Mouse (Mus musculus) kidney, embryonic 15.5 days (tissue): Measurements from ENCODE around the gene Adgrv1. TPM values are rescaled to one million over a fixed set of nuclear protein-coding genes. Genes with fewer than 3 reads are reported as not detected.
"Not testable (repeated sequence)": the region's sequence is repeated elsewhere in the genome, so short reads cannot be mapped to it uniquely, and the experiment has no call there.

ENCODE experiments used
- ATAC-seq: fragments of 200-750 bp; cut with Nextera tagmentation; replicated peaks from 2 replicates; pipeline ENCODE4 v1.8.0; 2017; ENCODE audit warnings: moderate TSS enrichment; ENCODE audit not compliant: low FRiP score
- H3K27ac ChIP-seq: fragments of 300-500 bp; sonication (generic); 2 replicates; pipeline ENCODE4 v1.5.1; 2015; ENCODE audit warnings: mild to moderate bottlenecking, inconsistent platforms
- H3K27me3 ChIP-seq: fragments of 300-500 bp; sonication (generic); 2 replicates; pipeline ENCODE4 v1.6.1; 2015; ENCODE audit warnings: inconsistent platforms
- H3K36me3 ChIP-seq: fragments of 300-500 bp; sonication (generic); 2 replicates; pipeline ENCODE4 v1.6.1; 2015; ENCODE audit warnings: inconsistent platforms
- H3K4me1 ChIP-seq: fragments of 300-500 bp; sonication (generic); 2 replicates; pipeline ENCODE4 v1.6.1; 2015; ENCODE audit warnings: inconsistent platforms
- H3K4me2 ChIP-seq: fragments of 300-500 bp; sonication (generic); 2 replicates; pipeline ENCODE4 v1.6.1; 2015; ENCODE audit warnings: moderate library complexity, mild to moderate bottlenecking, inconsistent platforms
- H3K4me3 ChIP-seq: fragments of 300-500 bp; sonication (generic); replicated peaks from 2 replicates; pipeline ENCODE4 v1.5.1; 2015; ENCODE audit warnings: mild to moderate bottlenecking, inconsistent platforms
- H3K9ac ChIP-seq: fragments of 300-500 bp; sonication (generic); 2 replicates; pipeline ENCODE4 v1.6.1; 2015; ENCODE audit warnings: mild to moderate bottlenecking, inconsistent platforms
- H3K9me3 ChIP-seq: fragments of 300-500 bp; sonication (generic); replicated peaks from 2 replicates; pipeline ENCODE4 v1.6.1; 2016; ENCODE audit warnings: inconsistent platforms
- WGBS: fragments of 180-500 bp; shearing (Covaris S2); methylation state at CpG from one replicate; pipeline ENCODE4 v1.1.7; 2015; ENCODE audit warnings: mixed read lengths; 5-methylcytosine and 5-hydroxymethylcytosine counted together
- polyA plus RNA-seq: library from polyadenylated mRNA; unstranded; fragments of >200 nt; fragmentation: Nextera tagmentation; extraction: Ambion mirVana; gene quantifications from 2 replicates; pipeline ENCODE4 v1.2.1, GENCODE M21; 2015

The Adgrv1 gene
- polyA plus RNA-seq = 4.3 and 4.8 TPM in 2 replicates

DNA sequence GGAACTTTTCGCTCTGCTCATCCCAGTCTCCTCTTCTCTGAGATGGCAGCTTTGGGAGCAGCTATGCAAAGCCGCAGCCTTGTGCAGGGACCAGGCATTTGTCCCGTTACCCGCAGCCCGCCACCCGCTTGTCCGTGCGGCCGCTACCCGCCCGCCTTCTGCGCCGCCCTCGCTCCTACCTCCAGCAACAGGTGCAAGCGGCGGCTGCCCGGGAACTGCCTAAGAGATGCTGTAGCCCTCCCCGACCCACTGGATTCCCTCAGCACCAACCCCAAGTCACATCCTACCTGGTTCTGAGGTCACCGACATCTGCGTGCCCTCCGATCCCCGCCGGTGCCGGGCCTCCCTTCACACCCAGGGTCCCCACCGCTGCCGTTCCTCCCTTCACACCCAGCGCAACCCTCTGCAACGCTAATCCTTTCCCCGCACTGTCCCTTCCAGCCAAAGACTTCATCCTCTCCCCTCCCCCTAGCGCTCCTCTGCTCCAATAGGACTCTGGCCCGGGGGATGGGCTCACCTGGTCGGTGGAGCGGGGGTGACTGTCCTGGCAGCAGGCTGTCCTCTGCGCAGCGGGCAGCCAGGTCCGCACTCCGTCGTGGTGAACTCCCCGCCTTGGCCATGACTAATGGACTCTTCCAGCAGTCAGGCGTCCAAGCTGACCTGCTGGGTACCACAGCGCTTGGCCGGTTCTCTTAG is at the start of gene Adgrv1:
Gene Adgrv1, minus strand, starts transcription at position 435 of the 696 bp plus-strand sequence.
- ATAC-seq = peak; percentile 100
- WGBS = 1% methylated on average over 39 of the region's 42 CpGs
- no peaks in the 10 kb centered on the region for H3K36me3 ChIP-seq
- peak within 1 kb of the TSS; percentile 90 for H3K4me2 ChIP-seq
- peaks cover 27% of the 10 kb centered on the region for H3K27me3 ChIP-seq
- no peaks in the 10 kb centered on the region for H3K9me3 ChIP-seq
- no peak within 1 kb of the TSS for H3K27ac ChIP-seq
- H3K4me1 ChIP-seq = peaks cover 9% of the 10 kb centered on the region
- peak within 1 kb of the TSS; percentile 10; the same call in 1 of the 2 replicates for H3K9ac ChIP-seq
- peak within 1 kb of the TSS; percentile 58 for H3K4me3 ChIP-seq

- no peaks in the 10 kb centered on the region for H3K27me3 ChIP-seq
- no peak overlapping the region for H3K4me3 ChIP-seq
- H3K9me3 ChIP-seq = no peaks in the 10 kb centered on the region
- no peak overlapping the region for H3K4me2 ChIP-seq
- peaks cover 44% of the 10 kb centered on the region for H3K36me3 ChIP-seq
- WGBS = 79% methylated on average over 8 of the region's 8 CpGs
- H3K27ac ChIP-seq = no peak overlapping the region
- ATAC-seq = no peak
- H3K4me1 ChIP-seq = no peaks in the 10 kb centered on the region
- no peak overlapping the region for H3K9ac ChIP-seq
These were observed 42.4 kb upstream of the Adgrv1 start for GRCm38 (mm10) chr13:81675333-81675732.

- Histone ChIP-seq H3K4me1 (no peaks in the 10 kb centered on the region), H3K4me3 (no peak overlapping the region), H3K36me3 (peaks cover 53% of the 10 kb centered on the region), H3K9ac (no peak overlapping the region), H3K9me3 (no peaks in the 10 kb centered on the region), H3K27ac (no peak overlapping the region), H3K4me2 (no peak overlapping the region), H3K27me3 (no peaks in the 10 kb centered on the region)
- 92% methylated on average over 5 of the region's 5 CpGs for WGBS
- no peak for ATAC-seq
These were observed 34.8 kb upstream of the Adgrv1 start for GRCm38 (mm10) chr13:81667713-81668112.

- H3K4me2 ChIP-seq = no peak overlapping the region
- no peak overlapping the region for H3K4me3 ChIP-seq
- no peaks in the 10 kb centered on the region for H3K27me3 ChIP-seq
- no peak overlapping the region for H3K9ac ChIP-seq
- 93% methylated on average over 5 of the region's 5 CpGs for WGBS
- no peaks in the 10 kb centered on the region for H3K9me3 ChIP-seq
- peaks cover 43% of the 10 kb centered on the region for H3K36me3 ChIP-seq
- no peak for ATAC-seq
- H3K27ac ChIP-seq = no peak overlapping the region
- 0 out of 2 replicates have a peak, but pooled peaks cover 2% of the 10 kb centered on the region for H3K4me1 ChIP-seq
These were observed 31.4 kb upstream of the Adgrv1 start for GRCm38 (mm10) chr13:81664331-81664698.

GRCm38 (mm10) chr13:81663566-81664330 is 30.8 kb upstream of the Adgrv1 start:
- ATAC-seq = no peak; the same call in 1 of the 2 replicates

DNA sequence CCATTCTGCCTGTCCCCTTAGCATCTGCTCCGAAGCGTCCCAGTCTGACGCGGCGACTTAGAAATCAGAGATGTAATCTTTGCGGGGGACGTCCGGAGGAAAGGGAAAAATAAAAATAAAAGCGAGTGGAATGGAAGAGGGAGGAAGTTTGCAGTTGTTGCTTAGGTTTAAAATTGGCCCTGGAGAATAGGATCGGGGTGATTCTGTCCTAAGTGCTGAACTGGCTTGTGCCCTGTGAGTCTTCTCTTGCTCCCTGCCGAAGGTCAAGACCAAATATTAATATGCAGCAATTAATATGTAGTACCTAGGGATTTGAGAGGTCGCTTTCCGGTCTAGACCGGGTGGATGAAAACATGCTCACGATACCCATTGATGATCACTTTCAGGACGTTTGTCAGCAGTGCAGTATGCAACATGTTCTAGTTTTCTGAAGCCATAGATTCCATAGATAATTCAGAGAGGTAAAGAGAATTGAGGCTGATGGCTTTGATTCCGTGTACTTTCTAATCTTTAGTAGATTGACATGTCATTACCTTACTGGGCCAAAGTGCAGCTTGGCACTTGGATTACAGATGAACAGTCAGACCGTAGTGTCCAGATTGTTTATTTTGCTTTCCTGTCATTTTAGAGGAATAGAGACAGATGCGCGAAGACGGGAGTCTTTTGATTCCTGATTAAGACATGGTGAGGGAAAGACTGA is 25.2 kb upstream of the Adgrv1 start:
- H3K4me1 ChIP-seq = peaks cover 14% of the 10 kb centered on the region
- no peaks in the 10 kb centered on the region for H3K36me3 ChIP-seq
- WGBS = 9% methylated on average over 21 of the region's 21 CpGs
- H3K27ac ChIP-seq = peak overlapping the region; percentile 93
- no peaks in the 10 kb centered on the region for H3K27me3 ChIP-seq
- H3K9me3 ChIP-seq = no peaks in the 10 kb centered on the region
- peak overlapping the region; percentile 90 for H3K4me3 ChIP-seq
- peak overlapping the region; percentile 63 for H3K4me2 ChIP-seq
- H3K9ac ChIP-seq = peak overlapping the region; percentile 85
- ATAC-seq = peak; percentile 1; the same call in 1 of the 2 replicates

More at GRCm38 (mm10) chr13:81663566-81664330, 30.8 kb upstream of the Adgrv1 start:
- no peaks in the 10 kb centered on the region for H3K9me3 ChIP-seq
- no peak overlapping the region for H3K4me2 ChIP-seq
- peaks cover 37% of the 10 kb centered on the region for H3K36me3 ChIP-seq
- H3K4me3 ChIP-seq = no peak overlapping the region
- WGBS = 84% methylated on average over 12 of the region's 12 CpGs
- peaks cover 6% of the 10 kb centered on the region for H3K4me1 ChIP-seq
- no peak overlapping the region for H3K27ac ChIP-seq
- no peaks in the 10 kb centered on the region for H3K27me3 ChIP-seq
- no peak overlapping the region for H3K9ac ChIP-seq

DNA sequence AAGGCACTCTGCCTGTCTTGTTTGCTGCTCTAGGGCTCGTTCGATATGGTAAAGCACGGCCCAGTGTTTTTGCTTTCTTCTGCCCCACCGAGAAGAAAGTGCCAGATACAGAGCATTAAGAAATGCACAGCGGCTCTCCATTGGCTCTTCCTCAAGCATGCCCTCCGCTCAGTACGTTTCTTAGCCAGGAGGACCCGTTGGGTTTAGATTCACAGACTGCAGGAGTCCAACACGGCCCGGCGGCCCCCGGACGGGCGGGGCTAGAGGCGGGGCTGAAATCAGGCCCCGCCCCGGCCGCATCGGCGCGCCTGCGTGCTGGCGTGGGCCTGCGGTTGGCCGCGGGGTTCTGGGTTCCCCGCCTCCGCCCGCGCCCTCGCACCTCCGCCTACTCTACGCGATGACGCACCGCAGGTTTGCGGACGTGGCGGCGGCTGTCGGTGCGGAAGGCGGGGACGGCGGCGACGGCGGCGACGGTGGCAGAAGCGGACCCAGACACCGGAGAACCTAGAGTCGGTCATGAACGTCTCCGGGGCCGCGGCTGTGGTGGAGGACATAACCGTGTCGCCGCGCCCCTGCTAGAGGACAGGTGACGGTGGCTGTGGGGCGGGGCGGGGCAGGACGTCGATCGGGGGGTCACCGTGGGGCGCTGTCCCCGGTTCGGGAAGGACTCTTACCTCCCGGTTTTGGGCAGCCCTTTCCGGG is 24.5 kb upstream of the Adgrv1 start, which contains the start of gene Lysmd3:
Gene Lysmd3, plus strand, starts transcription at position 313 of the 702 bp plus-strand sequence.
- H3K9ac ChIP-seq = peak within 1 kb of the TSS; percentile 85
- H3K36me3 ChIP-seq = no peaks in the 10 kb centered on the region
- peak within 1 kb of the TSS; percentile 90 for H3K4me3 ChIP-seq
- H3K4me1 ChIP-seq = peaks cover 14% of the 10 kb centered on the region
- peak within 1 kb of the TSS; percentile 63 for H3K4me2 ChIP-seq
- H3K27me3 ChIP-seq = no peaks in the 10 kb centered on the region
- ATAC-seq = peak; percentile 100
- no peaks in the 10 kb centered on the region for H3K9me3 ChIP-seq
- peak within 1 kb of the TSS; percentile 93 for H3K27ac ChIP-seq
- under 1% methylated on average over 73 of the region's 73 CpGs for WGBS

DNA sequence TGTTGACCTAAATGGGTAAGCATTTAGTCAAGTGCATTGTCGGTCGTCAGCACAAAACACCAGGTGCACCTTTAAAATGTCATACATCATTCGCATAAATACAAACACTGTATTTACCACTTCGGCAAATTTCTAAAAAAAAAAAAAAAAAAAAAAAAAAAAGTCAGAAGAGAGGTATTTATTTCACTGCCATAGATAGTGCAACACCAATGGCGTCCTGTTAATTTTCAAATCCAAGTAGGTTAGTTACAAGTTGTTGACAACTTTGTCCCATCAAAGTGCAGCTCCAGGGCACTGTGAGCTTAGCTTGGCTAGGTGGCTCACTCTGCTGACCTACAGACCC is 24.0 kb upstream of the Adgrv1 start:
- ATAC-seq = no peak

DNA sequence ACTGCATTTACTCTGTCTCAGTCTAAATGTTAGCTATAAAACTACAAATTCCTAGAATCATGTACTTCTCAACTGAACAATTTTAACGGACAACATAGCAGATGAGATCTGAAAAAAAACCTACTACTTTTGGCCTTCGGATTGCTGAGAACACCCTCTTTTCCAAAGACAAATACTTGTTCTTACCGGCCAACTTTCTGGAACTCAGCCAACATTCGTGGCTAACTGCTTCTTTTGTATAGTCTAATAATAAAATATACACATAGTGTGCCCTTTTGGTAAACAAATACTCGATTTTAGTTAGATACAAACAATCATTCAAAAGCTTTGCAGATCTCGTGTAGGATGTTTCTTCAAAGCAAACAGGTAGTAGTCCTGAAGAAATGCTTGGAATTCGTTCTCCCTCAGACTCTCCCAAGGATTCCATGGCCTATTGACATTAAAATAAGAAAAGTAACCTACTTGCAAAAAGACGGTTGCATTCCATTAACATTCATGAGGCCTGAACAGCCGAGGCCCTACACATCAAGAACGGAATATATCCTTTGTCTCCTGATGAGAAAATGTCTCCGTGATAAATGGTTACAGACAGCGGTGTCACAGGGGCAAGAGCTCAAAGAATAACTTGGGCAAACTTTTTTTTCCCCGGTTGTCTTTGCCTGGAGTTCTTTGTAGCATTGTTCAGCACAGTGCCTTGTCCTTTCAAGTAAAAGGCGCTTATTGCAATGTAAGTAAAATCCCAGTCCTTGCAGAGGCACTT is 23.3 kb upstream of the Adgrv1 start:
- H3K4me2 ChIP-seq = peak overlapping the region; percentile 63
- no peak overlapping the region for H3K9ac ChIP-seq
- no peaks in the 10 kb centered on the region for H3K27me3 ChIP-seq
- H3K9me3 ChIP-seq = no peaks in the 10 kb centered on the region
- H3K36me3 ChIP-seq = no peaks in the 10 kb centered on the region
- H3K4me3 ChIP-seq = no peak overlapping the region
- 0 out of 2 replicates have a peak overlapping the region, but pooled peaks have one; percentile 37 for H3K27ac ChIP-seq
- peaks cover 14% of the 10 kb centered on the region for H3K4me1 ChIP-seq
- no peak for ATAC-seq
- 31% methylated on average over 14 of the region's 14 CpGs for WGBS

More for the DNA sequence above, 24.0 kb upstream of the Adgrv1 start:
- H3K4me2 ChIP-seq = peak overlapping the region; percentile 63
- no peaks in the 10 kb centered on the region for H3K9me3 ChIP-seq
- H3K4me3 ChIP-seq = peak overlapping the region; percentile 90
- H3K36me3 ChIP-seq = no peaks in the 10 kb centered on the region
- WGBS = 25% methylated on average over 5 of the region's 5 CpGs
- peaks cover 14% of the 10 kb centered on the region for H3K4me1 ChIP-seq
- H3K27me3 ChIP-seq = no peaks in the 10 kb centered on the region
- H3K9ac ChIP-seq = peak overlapping the region; percentile 85; the same call in 1 of the 2 replicates
- peak overlapping the region; percentile 93 for H3K27ac ChIP-seq

DNA sequence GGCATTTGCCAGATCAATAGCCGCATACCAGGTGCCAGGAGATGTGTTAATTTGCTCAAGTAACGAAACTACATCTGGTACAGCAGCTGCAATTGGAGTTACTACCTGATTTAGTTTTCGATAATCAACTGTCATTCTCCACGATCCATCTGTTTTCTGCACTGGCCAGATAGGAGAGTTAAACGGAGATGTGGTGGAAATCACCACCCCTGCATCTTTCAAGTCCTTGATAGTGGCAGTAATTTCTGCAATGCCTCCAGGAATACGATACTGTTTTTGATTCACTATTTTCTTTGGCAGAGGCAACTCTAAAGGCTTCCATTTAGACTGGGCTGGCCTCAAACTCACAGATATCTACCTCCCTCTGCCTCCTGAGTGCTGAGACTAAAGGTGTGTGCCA is 17.4 kb upstream of the Adgrv1 start:
- ATAC-seq, H3K4me2 ChIP-seq, H3K27me3 ChIP-seq, H3K9me3 ChIP-seq, H3K4me1 ChIP-seq, H3K4me3 ChIP-seq, H3K9ac ChIP-seq, H3K27ac ChIP-seq, H3K36me3 ChIP-seq: not testable (repeated sequence)
- 68% methylated on average over 5 of the region's 6 CpGs for WGBS

DNA sequence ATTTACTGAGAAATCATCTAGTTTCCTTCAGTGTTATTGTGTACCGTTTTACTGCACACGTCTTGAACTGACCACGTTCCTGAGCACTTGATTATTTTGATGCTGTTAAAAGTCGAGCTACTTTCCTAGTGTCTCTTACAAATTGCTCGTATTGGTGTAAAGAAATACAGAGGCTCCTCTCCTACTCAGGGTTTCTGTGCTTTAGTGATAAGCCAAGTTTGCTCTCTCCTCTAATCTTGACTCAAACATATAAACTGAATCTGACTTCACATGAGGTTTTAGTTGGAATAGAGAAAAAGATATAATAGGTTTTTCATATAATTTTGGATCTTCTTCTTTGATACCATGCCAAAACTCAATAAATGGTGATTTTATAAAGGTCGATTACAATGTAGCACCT is 13.4 kb upstream of the Adgrv1 start:
- H3K27me3 ChIP-seq = no peaks in the 10 kb centered on the region
- 0 out of 2 replicates have a peak, but pooled peaks cover 2% of the 10 kb centered on the region for H3K4me1 ChIP-seq
- H3K27ac ChIP-seq = no peak overlapping the region
- no peak overlapping the region for H3K4me3 ChIP-seq
- 83% methylated on average over 6 of the region's 6 CpGs for WGBS
- no peaks in the 10 kb centered on the region for H3K9me3 ChIP-seq
- no peak overlapping the region for H3K9ac ChIP-seq
- no peak for ATAC-seq
- H3K4me2 ChIP-seq = no peak overlapping the region
- no peaks in the 10 kb centered on the region for H3K36me3 ChIP-seq
